Mouse (Mus musculus) lung, embryonic 16.5 days (tissue): ENCODE data around the gene Sorcs3. TPM values are rescaled to one million over a fixed set of nuclear protein-coding genes. Genes with fewer than 3 reads are reported as not detected.

Source experiments
- ATAC-seq: fragments of 200-750 bp; cut with Nextera tagmentation; 2 replicates; pipeline ENCODE4 v1.8.0; 2017; ENCODE audit warnings: low read depth, mild to moderate bottlenecking, moderate library complexity
- H3K27ac ChIP-seq: fragments of 300-500 bp; sonication (generic); 2 replicates; pipeline ENCODE4 v1.5.1; 2014; ENCODE audit warnings: mild to moderate bottlenecking, control low read depth, low read length
- H3K27me3 ChIP-seq: fragments of 300-500 bp; sonication (generic); 2 replicates; pipeline ENCODE4 v1.6.1; 2014; ENCODE audit warnings: low read depth, low read length, mixed read lengths; ENCODE audit not compliant: control insufficient read depth, insufficient read depth
- H3K36me3 ChIP-seq: fragments of 300-500 bp; sonication (generic); 2 replicates; pipeline ENCODE4 v1.6.1; 2014; ENCODE audit warnings: low read length; ENCODE audit not compliant: control insufficient read depth, insufficient read depth
- H3K4me1 ChIP-seq: fragments of 300-500 bp; sonication (generic); replicated peaks from 2 replicates; pipeline ENCODE4 v1.6.1; 2014; ENCODE audit warnings: low read length, mixed read lengths; ENCODE audit not compliant: control insufficient read depth, insufficient read depth
- H3K4me2 ChIP-seq: fragments of 300-500 bp; sonication (generic); 2 replicates; pipeline ENCODE4 v1.6.1; 2014; ENCODE audit warnings: low read depth, low read length, control low read depth
- H3K4me3 ChIP-seq: fragments of 300-500 bp; sonication (generic); 2 replicates; pipeline ENCODE4 v1.5.1; 2014; ENCODE audit warnings: mild to moderate bottlenecking, low read length, control low read depth
- H3K9ac ChIP-seq: fragments of 300-500 bp; sonication (generic); 2 replicates; pipeline ENCODE4 v1.6.1; 2014; ENCODE audit warnings: low read length, control low read depth
- H3K9me3 ChIP-seq: fragments of 300-500 bp; sonication (generic); 2 replicates; pipeline ENCODE4 v1.6.1; 2016; ENCODE audit warnings: low read length; ENCODE audit not compliant: control insufficient read depth
- WGBS: fragments of 180-500 bp; shearing (Covaris S2); extraction: QIAGEN DNeasy Blood & Tissue Kit; methylation state at CpG from one replicate; pipeline ENCODE4 v1.1.7; 2014; 5-methylcytosine and 5-hydroxymethylcytosine counted together
- polyA plus RNA-seq: library from polyadenylated mRNA; unstranded; fragments of >200 nt; fragmentation: Nextera tagmentation; extraction: Ambion mirVana; gene quantifications from 2 replicates; pipeline ENCODE4 v1.2.1, GENCODE M21; 2015

The Sorcs3 gene
- polyA plus RNA-seq, 1 experiment from 2014 or later, result 0.20 TPM

GRCm38 (mm10) chr19:48338098-48338497 lies 132.3 kb downstream of the Sorcs3 start:
- no peak for ATAC-seq
- Histone ChIP-seq H3K36me3 (no peaks in the 10 kb centered on the region), H3K9me3 (no peaks in the 10 kb centered on the region), H3K4me3 (no peak overlapping the region), H3K4me2 (no peak overlapping the region), H3K4me1 (no peaks in the 10 kb centered on the region), H3K9ac (no peak overlapping the region), H3K27ac (no peak overlapping the region), H3K27me3 (no peaks in the 10 kb centered on the region)
- 79% methylated on average over 5 of the region's 5 CpGs for WGBS

DNA sequence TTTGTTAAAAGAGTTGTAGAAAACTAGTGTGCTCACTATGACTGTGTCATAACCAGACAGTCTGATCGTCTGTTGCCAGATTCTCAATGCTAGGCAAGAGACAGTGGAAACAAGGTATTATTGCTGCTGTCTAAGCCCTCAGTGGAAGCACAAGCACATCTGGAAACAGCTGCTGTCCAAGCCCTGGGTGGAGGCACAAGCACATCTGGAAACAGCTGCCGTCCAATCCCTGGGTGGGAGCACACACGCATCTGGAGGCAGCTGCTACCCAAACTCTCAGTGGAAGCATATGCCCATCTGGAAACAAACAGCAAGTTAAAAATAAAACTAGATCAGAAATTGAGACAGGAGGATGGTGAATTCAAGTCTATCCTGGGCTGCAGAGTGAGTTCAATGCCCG lies 136.9 kb downstream of the Sorcs3 start:
- no peak for ATAC-seq
- 70% methylated on average over 4 of the region's 4 CpGs for WGBS
- H3K27me3 ChIP-seq, result no peaks in the 10 kb centered on the region

GRCm38 (mm10) chr19:48343442-48343841 lies 137.6 kb downstream of the Sorcs3 start:
- Histone ChIP-seq H3K9ac (no peak overlapping the region), H3K4me3 (no peak overlapping the region), H3K4me2 (no peak overlapping the region), H3K27me3 (no peaks in the 10 kb centered on the region), H3K4me1 (no peaks in the 10 kb centered on the region), H3K9me3 (no peaks in the 10 kb centered on the region), H3K27ac (no peak overlapping the region), H3K36me3 (no peaks in the 10 kb centered on the region)
- 27% methylated on average over 7 of the region's 7 CpGs for WGBS
- ATAC-seq, result no peak

More for the DNA sequence above, 136.9 kb downstream of the Sorcs3 start:
- no peak overlapping the region for H3K27ac ChIP-seq
- no peaks in the 10 kb centered on the region for H3K4me1 ChIP-seq
- H3K4me2 ChIP-seq, result no peak overlapping the region
- H3K9me3 ChIP-seq, result no peaks in the 10 kb centered on the region
- no peak overlapping the region for H3K9ac ChIP-seq
- H3K36me3 ChIP-seq, result no peaks in the 10 kb centered on the region
- no peak overlapping the region for H3K4me3 ChIP-seq

GRCm38 (mm10) chr19:48347116-48347515 lies 141.3 kb downstream of the Sorcs3 start:
- Histone ChIP-seq H3K4me1 (no peaks in the 10 kb centered on the region), H3K36me3 (no peaks in the 10 kb centered on the region), H3K27me3 (no peaks in the 10 kb centered on the region), H3K27ac (no peak overlapping the region), H3K4me3 (no peak overlapping the region), H3K9ac (no peak overlapping the region), H3K9me3 (no peaks in the 10 kb centered on the region), H3K4me2 (no peak overlapping the region)
- 60% methylated on average over 5 of the region's 5 CpGs for WGBS
- ATAC-seq, result no peak

GRCm38 (mm10) chr19:48356806-48357205 lies 151.0 kb downstream of the Sorcs3 start:
- Histone ChIP-seq H3K27me3 (no peaks in the 10 kb centered on the region), H3K9me3 (no peaks in the 10 kb centered on the region), H3K4me3 (no peak overlapping the region), H3K27ac (no peak overlapping the region), H3K9ac (no peak overlapping the region), H3K4me2 (no peak overlapping the region), H3K4me1 (no peaks in the 10 kb centered on the region), H3K36me3 (no peaks in the 10 kb centered on the region)
- ATAC-seq, result no peak
- 55% methylated on average over 2 of the region's 2 CpGs for WGBS

- 84% methylated on average over 2 of the region's 2 CpGs for WGBS
- Histone ChIP-seq H3K27ac (no peak overlapping the region), H3K27me3 (no peaks in the 10 kb centered on the region), H3K9me3 (no peaks in the 10 kb centered on the region), H3K9ac (no peak overlapping the region), H3K4me2 (no peak overlapping the region), H3K36me3 (no peaks in the 10 kb centered on the region), H3K4me3 (no peak overlapping the region), H3K4me1 (no peaks in the 10 kb centered on the region)
- no peak for ATAC-seq
Observed at GRCm38 (mm10) chr19:48362167-48362566, 156.3 kb downstream of the Sorcs3 start.

- Histone ChIP-seq H3K4me1 (no peaks in the 10 kb centered on the region), H3K4me3 (no peak overlapping the region), H3K9ac (no peak overlapping the region), H3K9me3 (no peaks in the 10 kb centered on the region), H3K36me3 (no peaks in the 10 kb centered on the region), H3K27me3 (no peaks in the 10 kb centered on the region), H3K27ac (no peak overlapping the region), H3K4me2 (no peak overlapping the region)
- 33% methylated on average over 10 of the region's 10 CpGs for WGBS
- ATAC-seq, result no peak
Observed at GRCm38 (mm10) chr19:48368056-48368455, 162.2 kb downstream of the Sorcs3 start.

- H3K4me1 ChIP-seq, result no peaks in the 10 kb centered on the region
- H3K9me3 ChIP-seq, result no peaks in the 10 kb centered on the region
- H3K4me2 ChIP-seq, result no peak overlapping the region
- no peak overlapping the region for H3K4me3 ChIP-seq
- no peak for ATAC-seq
- no peak overlapping the region for H3K27ac ChIP-seq
- no peaks in the 10 kb centered on the region for H3K36me3 ChIP-seq
- WGBS, result 49% methylated on average over 9 of the region's 9 CpGs
- H3K27me3 ChIP-seq, result no peaks in the 10 kb centered on the region
- no peak overlapping the region for H3K9ac ChIP-seq
Observed at GRCm38 (mm10) chr19:48371787-48372186, 166.0 kb downstream of the Sorcs3 start.

- Histone ChIP-seq H3K4me1 (no peaks in the 10 kb centered on the region), H3K9ac (no peak overlapping the region), H3K4me2 (no peak overlapping the region), H3K9me3 (no peaks in the 10 kb centered on the region), H3K36me3 (no peaks in the 10 kb centered on the region), H3K4me3 (no peak overlapping the region), H3K27ac (no peak overlapping the region), H3K27me3 (no peaks in the 10 kb centered on the region)
- 76% methylated on average over 11 of the region's 11 CpGs for WGBS
- no peak for ATAC-seq
Observed at GRCm38 (mm10) chr19:48378006-48378540, 172.2 kb downstream of the Sorcs3 start.

- H3K27ac ChIP-seq, result no peak overlapping the region
- 56% methylated on average over 1 of the region's 1 CpGs for WGBS
- no peak overlapping the region for H3K4me2 ChIP-seq
- H3K4me1 ChIP-seq, result no peaks in the 10 kb centered on the region
- no peaks in the 10 kb centered on the region for H3K9me3 ChIP-seq
- no peak for ATAC-seq
- H3K9ac ChIP-seq, result no peak overlapping the region
- no peak overlapping the region for H3K4me3 ChIP-seq
- H3K27me3 ChIP-seq, result no peaks in the 10 kb centered on the region
- H3K36me3 ChIP-seq, result no peaks in the 10 kb centered on the region
Observed at GRCm38 (mm10) chr19:48391551-48391950, 185.7 kb downstream of the Sorcs3 start.
